ENCODE assay signal across 8 mouse cellular contexts in genomic region chr13:28951691-28952575, GRCm38 (mm10). TPM values are rescaled to one million over a fixed set of nuclear protein-coding genes. Genes with fewer than 3 reads are reported as not detected.
A peak's percentile ranks its signal among the peaks of the same experiment; 100 is the strongest.
DNase-seq lines count a peak whose midpoint lies in the region; ATAC-seq and TF ChIP-seq lines count a peak whose summit lies in the region.

No protein-coding gene starts in this region.

- H3K27ac ChIP-seq in bone marrow macrophage, adult 2 months (ENCODE audit: insufficient read depth, low read depth, low read length), result peak overlapping the region; percentile 58; the same call in 1 of the 2 replicates
- peak overlapping the region; percentile 100 for H3K27ac ChIP-seq in forebrain, embryonic 13.5 days
- peak overlapping the region; percentile 100 for H3K27ac ChIP-seq in hindbrain, embryonic 13.5 days
- H3K27ac ChIP-seq in limb, embryonic 13.5 days, result peak overlapping the region; percentile 100
- H3K27ac ChIP-seq in midbrain, postnatal 0 days (ENCODE audit: low read depth, low read length), result peak overlapping the region; percentile 98

- ATAC-seq in forebrain, embryonic 13.5 days, result no peak
- ATAC-seq in hindbrain, embryonic 13.5 days (ENCODE audit: low FRiP score), result no peak
- no peak for ATAC-seq in limb, embryonic 13.5 days (ENCODE audit: low FRiP score, low read depth)
- no peak for ATAC-seq in midbrain, postnatal 0 days (ENCODE audit: low FRiP score)

- peak overlapping the region; percentile 100 for H3K9ac ChIP-seq in forebrain, embryonic 13.5 days
- peak overlapping the region; percentile 100 for H3K9ac ChIP-seq in hindbrain, embryonic 13.5 days
- H3K9ac ChIP-seq in limb, embryonic 13.5 days, result peak overlapping the region; percentile 100
- H3K9ac ChIP-seq in midbrain, postnatal 0 days (replicated peaks; ENCODE audit: low read length, poor library complexity, severe bottlenecking), result peak overlapping the region; percentile 100

- no peaks in the 10 kb centered on the region for H3K27me3 ChIP-seq in forebrain, embryonic 13.5 days
- no peaks in the 10 kb centered on the region for H3K27me3 ChIP-seq in hindbrain, embryonic 13.5 days
- H3K27me3 ChIP-seq in limb, embryonic 13.5 days, result no peaks in the 10 kb centered on the region
- no peaks in the 10 kb centered on the region for H3K27me3 ChIP-seq in midbrain, postnatal 0 days (ENCODE audit: insufficient read depth, low read length)

- under 1% methylated on average over 83 of the region's 92 CpGs for WGBS in forebrain, embryonic 13.5 days
- under 1% methylated on average over 92 of the region's 92 CpGs for WGBS in hindbrain, embryonic 13.5 days
- under 1% methylated on average over 92 of the region's 92 CpGs for WGBS in limb, embryonic 13.5 days
- WGBS in midbrain, postnatal 0 days, result under 1% methylated on average over 90 of the region's 92 CpGs

- H3K36me3 ChIP-seq in forebrain, embryonic 13.5 days (ENCODE audit: poor library complexity, severe bottlenecking), result peaks cover 23% of the 10 kb centered on the region
- H3K36me3 ChIP-seq in hindbrain, embryonic 13.5 days, result no peaks in the 10 kb centered on the region
- peaks cover 15% of the 10 kb centered on the region for H3K36me3 ChIP-seq in limb, embryonic 13.5 days
- H3K36me3 ChIP-seq in midbrain, postnatal 0 days (ENCODE audit: insufficient read depth, low read length), result no peaks in the 10 kb centered on the region

- H3K4me3 ChIP-seq in bone marrow macrophage, adult 2 months (ENCODE audit: insufficient read depth, low read length), result peak overlapping the region; percentile 72
- H3K4me3 ChIP-seq in forebrain, embryonic 13.5 days, result peak overlapping the region; percentile 100
- H3K4me3 ChIP-seq in hindbrain, embryonic 13.5 days, result peak overlapping the region; percentile 100
- peak overlapping the region; percentile 99 for H3K4me3 ChIP-seq in limb, embryonic 13.5 days
- H3K4me3 ChIP-seq in midbrain, postnatal 0 days (ENCODE audit: low read depth, low read length), result peak overlapping the region; percentile 99

- H3K9me3 ChIP-seq in forebrain, embryonic 13.5 days (replicated peaks), result no peaks in the 10 kb centered on the region
- H3K9me3 ChIP-seq in hindbrain, embryonic 13.5 days, result no peaks in the 10 kb centered on the region
- no peaks in the 10 kb centered on the region for H3K9me3 ChIP-seq in limb, embryonic 13.5 days
- no peaks in the 10 kb centered on the region for H3K9me3 ChIP-seq in midbrain, postnatal 0 days (ENCODE audit: low read length)

- peak overlapping the region; percentile 53 for H3K4me2 ChIP-seq in forebrain, embryonic 13.5 days
- H3K4me2 ChIP-seq in hindbrain, embryonic 13.5 days, result peak overlapping the region; percentile 54
- peak overlapping the region; percentile 60 for H3K4me2 ChIP-seq in limb, embryonic 13.5 days (replicated peaks)
- peak overlapping the region; percentile 46 for H3K4me2 ChIP-seq in midbrain, postnatal 0 days (ENCODE audit: low read depth, low read length, poor library complexity, severe bottlenecking)

- TF ChIP-seq POLR2A in bone marrow macrophage, adult 2 months (IDR thresholded peaks at IDR 0.05; ENCODE audit: borderline replicate concordance, low read depth, low read length), result no peak

- TF ChIP-seq CTCF in bone marrow macrophage, adult 2 months (IDR thresholded peaks at IDR 0.05; ENCODE audit: low read depth, low read length), result no peak
- TF ChIP-seq CTCF in midbrain, postnatal 0 days (IDR thresholded peaks at IDR 0.05), result no peak; the same call in 1 of the 2 replicates

- peak; percentile 93 for DNase-seq in heart, adult 11 months
- no peak for DNase-seq in heart, adult 8-10 months (ENCODE audit: low spot score)
- DNase-seq in midbrain, postnatal 0 days (ENCODE audit: low spot score), result peak; percentile 40
- peak; percentile 64 for DNase-seq in testis, postnatal 14 days (ENCODE audit: low spot score)

- peaks cover 3% of the 10 kb centered on the region for H3K4me1 ChIP-seq in bone marrow macrophage, adult 2 months (ENCODE audit: control insufficient read depth, insufficient read depth, low read length)
- peaks cover 29% of the 10 kb centered on the region for H3K4me1 ChIP-seq in forebrain, embryonic 13.5 days
- peaks cover 30% of the 10 kb centered on the region for H3K4me1 ChIP-seq in hindbrain, embryonic 13.5 days (replicated peaks)
- peaks cover 16% of the 10 kb centered on the region for H3K4me1 ChIP-seq in limb, embryonic 13.5 days
- H3K4me1 ChIP-seq in midbrain, postnatal 0 days (ENCODE audit: insufficient read depth, low read length), result peaks cover 7% of the 10 kb centered on the region; the same call in 1 of the 2 replicates

RNA-seq across cellular contexts. Expression of gene Sox4, which starts 1.6 kb away (rescaled TPM):
- total RNA-seq in heart, adult 8-10 months (2022), result 10 to 100 TPM; 15.2 to 22.1 (median 19.6) TPM
- polyA plus RNA-seq in bone marrow macrophage, adult 2 months (2012; ENCODE audit: insufficient read depth, insufficient read length, missing spikeins), result 0.88 and 1.0 TPM in 2 replicates
- polyA plus RNA-seq in forebrain, embryonic 13.5 days (2015; fragmentation: Nextera tagmentation; extraction: Ambion mirVana), result 170 and 218 TPM in 2 replicates
- polyA plus RNA-seq in hindbrain, embryonic 13.5 days (2015; fragmentation: Nextera tagmentation; extraction: Ambion mirVana), result 173 and 192 TPM in 2 replicates
- 74.2 and 77.0 TPM in 2 replicates for polyA plus RNA-seq in limb, embryonic 13.5 days (2015; fragmentation: Nextera tagmentation; extraction: Ambion mirVana)
- total RNA-seq in midbrain, postnatal 0 days (2014; rRNA removed), result 169 and 203 TPM in 2 replicates
- 115 and 135 TPM in 2 replicates for polyA plus RNA-seq in midbrain, postnatal 0 days (2015; fragmentation: Nextera tagmentation; extraction: Ambion mirVana)

Comparison
In these comparisons a context has a peak if more than half of its experiments do, and no peak if none do; other contexts are left out.
1. RNA of gene Sox4, which starts 1.6 kb away (polyA plus RNA-seq): 170 to 218 TPM in forebrain, embryonic 13.5 days, 173 to 192 TPM in hindbrain, embryonic 13.5 days, 115 to 135 TPM in midbrain, postnatal 0 days and 74.2 to 77.0 TPM in limb, embryonic 13.5 days; 0.88 to 1.0 TPM in bone marrow macrophage, adult 2 months; every median in the first group is over 10 times any median in the second.
2. Peak in every context shown above with its lines, with median percentiles within 50 percentile points of each other: H3K27ac ChIP-seq, H3K4me3 ChIP-seq, H3K4me2 ChIP-seq and H3K9ac ChIP-seq.